Mouse (Mus musculus) limb, embryonic 15.5 days (tissue): ENCODE results near the gene Dtx2. TPM values are rescaled to one million over a fixed set of nuclear protein-coding genes. Genes with fewer than 3 reads are reported as not detected.

Experiments used
- ATAC-seq: fragments of 200-750 bp; cut with Nextera tagmentation; 2 replicates; pipeline ENCODE4 v1.8.0; 2017; ENCODE audit warnings: low read depth, moderate TSS enrichment; ENCODE audit not compliant: insufficient number of reproducible peaks, low FRiP score, low TSS enrichment
- H3K27ac ChIP-seq: fragments of 300-500 bp; sonication (generic); 2 replicates; pipeline ENCODE4 v1.5.1; 2015; ENCODE audit warnings: moderate library complexity, mild to moderate bottlenecking, inconsistent platforms
- H3K27me3 ChIP-seq: fragments of 300-500 bp; sonication (generic); 2 replicates; pipeline ENCODE4 v1.6.1; 2015; ENCODE audit warnings: inconsistent platforms
- H3K36me3 ChIP-seq: fragments of 300-500 bp; sonication (generic); 2 replicates; pipeline ENCODE4 v1.6.1; 2015; ENCODE audit warnings: inconsistent platforms
- H3K4me1 ChIP-seq: fragments of 300-500 bp; sonication (generic); 2 replicates; pipeline ENCODE4 v1.6.1; 2015; ENCODE audit warnings: inconsistent platforms
- H3K4me2 ChIP-seq: fragments of 300-500 bp; sonication (generic); 2 replicates; pipeline ENCODE4 v1.6.1; 2015; ENCODE audit warnings: mild to moderate bottlenecking, inconsistent platforms
- H3K4me3 ChIP-seq: fragments of 300-500 bp; sonication (generic); 2 replicates; pipeline ENCODE4 v1.5.1; 2015; ENCODE audit warnings: mild to moderate bottlenecking, inconsistent platforms
- H3K9ac ChIP-seq: fragments of 300-500 bp; sonication (generic); 2 replicates; pipeline ENCODE4 v1.6.1; 2015; ENCODE audit warnings: inconsistent platforms
- H3K9me3 ChIP-seq: fragments of 300-500 bp; sonication (generic); 2 replicates; pipeline ENCODE4 v1.6.1; 2016; ENCODE audit warnings: inconsistent platforms
- WGBS: fragments of 180-500 bp; shearing (Covaris S2); methylation state at CpG from one replicate; pipeline ENCODE4 v1.1.7; 2015; 5-methylcytosine and 5-hydroxymethylcytosine counted together
- polyA plus RNA-seq: library from polyadenylated mRNA; unstranded; fragments of >200 nt; fragmentation: Nextera tagmentation; extraction: Ambion mirVana; gene quantifications from 2 replicates; pipeline ENCODE4 v1.2.1, GENCODE M21; 2015

The Dtx2 gene
- polyA plus RNA-seq, 1 experiment from 2014 or later: 36.2 TPM

DNA sequence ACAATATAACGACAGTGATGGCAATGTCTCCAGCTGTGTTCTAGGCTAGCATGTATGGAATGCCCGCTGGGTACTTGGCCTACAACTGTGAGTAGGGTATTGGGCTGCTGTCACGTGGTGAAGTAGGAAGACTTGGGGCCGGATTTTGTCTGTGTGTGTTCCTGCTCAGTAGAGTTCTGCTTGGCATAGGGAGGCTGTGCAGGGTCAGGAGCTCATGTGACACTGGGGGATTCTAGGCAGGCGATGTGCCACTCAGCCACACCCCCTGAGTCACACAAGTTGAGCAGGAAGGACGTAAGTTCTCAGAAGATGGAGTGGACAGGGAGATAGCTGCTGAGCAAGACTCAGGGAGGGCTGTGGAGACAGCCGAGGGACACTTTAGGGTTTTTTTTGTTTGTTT is 13.1 kb downstream of the Dtx2 start:
- no peaks in the 10 kb centered on the region for H3K27me3 ChIP-seq
- H3K9ac ChIP-seq: no peak overlapping the region
- no peak for ATAC-seq
- peaks cover 13% of the 10 kb centered on the region; the same call in 1 of the 2 replicates for H3K4me1 ChIP-seq
- no peak overlapping the region for H3K4me2 ChIP-seq
- no peaks in the 10 kb centered on the region for H3K9me3 ChIP-seq
- peaks cover 32% of the 10 kb centered on the region for H3K36me3 ChIP-seq
- H3K27ac ChIP-seq: no peak overlapping the region
- H3K4me3 ChIP-seq: no peak overlapping the region
- WGBS: 81% methylated on average over 7 of the region's 7 CpGs

DNA sequence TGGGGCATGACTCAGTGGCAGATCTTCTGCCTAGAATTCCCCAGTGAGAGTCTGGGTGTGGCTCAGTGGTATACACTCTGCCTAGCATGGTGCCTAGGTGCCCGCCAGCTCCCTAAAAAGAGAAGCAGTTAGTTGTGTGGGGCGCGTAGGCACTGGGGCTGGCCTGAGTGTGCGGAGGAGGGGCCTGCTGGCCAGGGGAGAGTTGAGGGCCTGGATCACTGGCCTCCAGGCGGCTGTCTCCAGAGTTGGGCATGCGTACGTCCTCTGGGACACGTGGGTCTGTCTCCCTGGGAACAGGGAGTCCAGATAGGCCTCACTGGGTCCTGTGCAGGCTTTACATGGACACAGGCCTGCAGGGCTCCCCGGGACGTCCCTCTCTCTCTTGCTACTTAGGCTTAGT is 20.3 kb downstream of the Dtx2 start:
- H3K9ac ChIP-seq: no peak overlapping the region
- peaks cover 33% of the 10 kb centered on the region for H3K4me1 ChIP-seq
- ATAC-seq: no peak
- no peak overlapping the region for H3K4me3 ChIP-seq
- no peak overlapping the region for H3K4me2 ChIP-seq
- H3K36me3 ChIP-seq: peaks cover 48% of the 10 kb centered on the region
- peak overlapping the region; percentile 85 for H3K27ac ChIP-seq
- H3K27me3 ChIP-seq: no peaks in the 10 kb centered on the region
- WGBS: 87% methylated on average over 10 of the region's 10 CpGs
- no peaks in the 10 kb centered on the region for H3K9me3 ChIP-seq

DNA sequence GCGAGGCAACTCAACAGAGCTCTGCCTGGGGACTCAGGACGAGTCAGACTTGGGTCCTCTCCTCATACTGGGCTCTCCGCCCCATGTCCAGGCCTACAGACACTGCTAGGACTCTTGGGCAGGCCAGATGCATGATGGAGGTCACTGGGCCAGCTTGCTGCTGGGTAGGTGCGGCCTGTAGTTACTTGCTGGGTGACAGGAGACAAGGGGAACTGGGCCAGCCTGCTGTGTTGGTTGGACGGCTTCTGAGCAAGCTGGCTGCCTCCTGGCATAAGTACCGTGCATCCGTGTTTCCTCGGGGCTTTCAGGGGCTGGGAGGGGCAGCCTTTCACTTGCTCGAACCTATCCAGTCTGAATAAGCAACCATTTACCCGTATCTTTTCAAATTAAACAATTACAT is 21.0 kb downstream of the Dtx2 start:
- Histone ChIP-seq H3K4me1 (peaks cover 37% of the 10 kb centered on the region), H3K4me3 (no peak overlapping the region), H3K27ac (peak overlapping the region; percentile 85), H3K27me3 (no peaks in the 10 kb centered on the region), H3K9me3 (no peaks in the 10 kb centered on the region), H3K36me3 (peaks cover 47% of the 10 kb centered on the region), H3K4me2 (no peak overlapping the region), H3K9ac (no peak overlapping the region)
- 70% methylated on average over 10 of the region's 10 CpGs for WGBS
- ATAC-seq: no peak

DNA sequence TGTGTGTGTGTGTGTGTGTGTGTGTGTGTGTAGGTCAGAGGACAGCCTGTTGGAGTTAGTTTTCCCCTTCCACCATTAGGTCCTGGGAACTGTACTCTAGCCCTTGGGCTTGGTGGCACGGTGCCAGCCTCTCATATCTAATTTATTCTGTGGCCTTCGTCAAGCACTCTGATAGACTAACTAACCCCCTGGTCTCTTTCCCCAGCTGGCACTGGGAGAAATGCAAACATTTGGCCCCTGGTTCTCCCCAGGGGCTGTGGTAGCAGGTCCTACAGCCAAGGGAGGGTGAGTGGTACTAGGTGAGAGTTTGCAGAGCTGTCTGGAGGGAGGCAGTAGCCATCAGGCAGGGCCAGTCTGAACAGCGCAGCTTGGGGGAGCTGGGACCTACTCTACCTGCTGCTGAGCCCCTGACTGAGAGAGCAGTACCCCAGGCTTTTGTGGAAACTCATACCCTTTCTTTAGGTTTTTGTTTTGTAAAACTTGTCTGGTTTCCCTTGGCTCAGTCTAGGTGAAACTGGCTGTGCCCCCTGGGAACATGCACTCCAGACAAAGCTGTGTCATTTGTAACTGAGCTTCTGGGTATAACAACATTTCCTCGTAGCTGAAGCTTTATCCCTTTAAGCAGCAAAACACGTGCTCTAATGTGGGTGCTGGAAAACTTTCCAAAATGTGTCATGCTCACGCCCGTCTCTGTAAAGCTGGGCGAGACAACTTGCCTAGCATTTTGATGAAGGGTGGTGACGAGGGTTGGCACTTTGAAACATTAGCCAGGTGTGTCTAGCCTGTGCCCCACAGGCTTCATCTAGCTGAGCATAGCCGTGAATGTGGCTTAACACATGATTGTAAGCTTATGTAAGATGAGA is 21.6 kb downstream of the Dtx2 start:
- no peak for ATAC-seq
- H3K36me3 ChIP-seq: peaks cover 44% of the 10 kb centered on the region
- H3K9ac ChIP-seq: no peak overlapping the region
- no peaks in the 10 kb centered on the region for H3K27me3 ChIP-seq
- no peak overlapping the region for H3K4me3 ChIP-seq
- no peaks in the 10 kb centered on the region for H3K9me3 ChIP-seq
- H3K4me1 ChIP-seq: peaks cover 37% of the 10 kb centered on the region
- H3K27ac ChIP-seq: peak overlapping the region; percentile 85
- 47% methylated on average over 10 of the region's 10 CpGs for WGBS
- H3K4me2 ChIP-seq: no peak overlapping the region

- Histone ChIP-seq H3K36me3 (peaks cover 44% of the 10 kb centered on the region), H3K4me2 (no peak overlapping the region), H3K9ac (no peak overlapping the region), H3K4me3 (no peak overlapping the region), H3K27me3 (no peaks in the 10 kb centered on the region), H3K27ac (peak overlapping the region; percentile 47), H3K9me3 (no peaks in the 10 kb centered on the region), H3K4me1 (peaks cover 37% of the 10 kb centered on the region)
- no peak for ATAC-seq
- 77% methylated on average over 6 of the region's 6 CpGs for WGBS
Measured at GRCm38 (mm10) chr5:136017262-136017661, 22.7 kb downstream of the Dtx2 start.

GRCm38 (mm10) chr5:136018726-136019125 is 24.1 kb downstream of the Dtx2 start:
- Histone ChIP-seq H3K27me3 (no peaks in the 10 kb centered on the region), H3K4me3 (no peak overlapping the region), H3K27ac (no peak overlapping the region), H3K36me3 (peaks cover 33% of the 10 kb centered on the region), H3K9ac (no peak overlapping the region), H3K4me1 (peaks cover 37% of the 10 kb centered on the region), H3K9me3 (no peaks in the 10 kb centered on the region), H3K4me2 (no peak overlapping the region)
- ATAC-seq: no peak
- WGBS: 83% methylated on average over 2 of the region's 2 CpGs

- H3K4me1 ChIP-seq: peaks cover 37% of the 10 kb centered on the region
- no peaks in the 10 kb centered on the region for H3K9me3 ChIP-seq
- peaks cover 31% of the 10 kb centered on the region for H3K36me3 ChIP-seq
- no peak overlapping the region for H3K9ac ChIP-seq
- 36% methylated on average over 1 of the region's 1 CpGs for WGBS
- H3K4me2 ChIP-seq: no peak overlapping the region
- H3K4me3 ChIP-seq: no peak overlapping the region
- no peak overlapping the region for H3K27ac ChIP-seq
- H3K27me3 ChIP-seq: no peaks in the 10 kb centered on the region
- no peak for ATAC-seq
Measured at GRCm38 (mm10) chr5:136019907-136020306, 25.3 kb downstream of the Dtx2 start.

GRCm38 (mm10) chr5:136025712-136026111 is 31.1 kb downstream of the Dtx2 start:
- Histone ChIP-seq H3K4me3 (no peak overlapping the region), H3K4me1 (no peaks in the 10 kb centered on the region), H3K9ac (no peak overlapping the region), H3K9me3 (no peaks in the 10 kb centered on the region), H3K27me3 (no peaks in the 10 kb centered on the region), H3K4me2 (no peak overlapping the region), H3K27ac (no peak overlapping the region), H3K36me3 (peaks cover 68% of the 10 kb centered on the region)
- WGBS: 78% methylated on average over 3 of the region's 3 CpGs
- no peak for ATAC-seq

GRCm38 (mm10) chr5:136026859-136027258 is 32.3 kb downstream of the Dtx2 start:
- 90% methylated on average over 9 of the region's 9 CpGs for WGBS
- no peak overlapping the region for H3K9ac ChIP-seq
- no peak overlapping the region for H3K27ac ChIP-seq
- no peaks in the 10 kb centered on the region for H3K27me3 ChIP-seq
- no peak overlapping the region for H3K4me3 ChIP-seq
- ATAC-seq: no peak
- no peak overlapping the region for H3K4me2 ChIP-seq
- H3K4me1 ChIP-seq: no peaks in the 10 kb centered on the region
- H3K9me3 ChIP-seq: no peaks in the 10 kb centered on the region
- H3K36me3 ChIP-seq: peaks cover 73% of the 10 kb centered on the region

DNA sequence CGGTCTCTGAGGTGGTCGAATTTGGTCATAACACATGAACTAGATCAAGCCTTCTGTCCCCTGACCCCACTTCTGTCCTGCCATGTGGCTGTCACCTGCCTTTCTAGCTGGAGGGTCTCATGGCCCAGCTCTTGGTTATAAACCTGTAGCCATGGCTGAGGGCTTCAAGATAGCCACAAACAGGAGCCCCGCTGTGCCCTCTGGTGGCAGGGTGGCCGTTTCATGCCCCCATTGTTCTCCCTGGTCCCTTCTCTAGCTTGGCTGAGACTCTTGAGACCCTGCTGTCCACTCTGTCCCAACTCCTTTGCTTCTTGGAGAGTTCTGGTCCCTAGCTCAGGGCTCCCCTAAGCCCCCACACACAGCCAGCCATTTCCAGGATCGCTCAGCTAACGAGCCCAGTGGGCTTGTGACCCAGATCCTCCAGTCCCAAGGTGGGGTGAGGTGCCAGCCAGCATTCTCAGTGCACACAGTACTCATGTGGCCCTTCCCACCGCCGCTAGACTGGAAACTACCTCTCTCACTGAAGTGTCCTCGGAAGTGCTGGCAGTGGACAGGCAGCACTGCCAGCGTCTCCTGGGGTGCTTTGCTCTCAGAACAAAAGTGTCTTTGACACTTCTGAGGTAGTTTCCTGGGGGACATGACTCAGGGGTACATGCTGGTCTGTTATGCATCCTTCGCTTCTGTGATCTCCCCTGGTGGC is 33.2 kb downstream of the Dtx2 start:
- Histone ChIP-seq H3K4me3 (no peak overlapping the region), H3K4me1 (no peaks in the 10 kb centered on the region), H3K9ac (no peak overlapping the region), H3K27ac (no peak overlapping the region), H3K4me2 (no peak overlapping the region), H3K27me3 (no peaks in the 10 kb centered on the region), H3K36me3 (peaks cover 75% of the 10 kb centered on the region), H3K9me3 (no peaks in the 10 kb centered on the region)
- WGBS: 80% methylated on average over 11 of the region's 11 CpGs
- ATAC-seq: no peak

- H3K4me3 ChIP-seq: no peak overlapping the region
- 71% methylated on average over 4 of the region's 4 CpGs for WGBS
- H3K4me1 ChIP-seq: no peaks in the 10 kb centered on the region
- H3K9ac ChIP-seq: no peak overlapping the region
- no peak overlapping the region for H3K4me2 ChIP-seq
- ATAC-seq: no peak
- H3K27me3 ChIP-seq: no peaks in the 10 kb centered on the region
- H3K9me3 ChIP-seq: no peaks in the 10 kb centered on the region
- H3K27ac ChIP-seq: no peak overlapping the region
- peaks cover 32% of the 10 kb centered on the region for H3K36me3 ChIP-seq
Measured at GRCm38 (mm10) chr5:136034868-136035267, 40.3 kb downstream of the Dtx2 start.

GRCm38 (mm10) chr5:136035285-136035684 is 40.7 kb downstream of the Dtx2 start:
- H3K36me3 ChIP-seq: peaks cover 28% of the 10 kb centered on the region
- ATAC-seq: no peak
- 86% methylated on average over 1 of the region's 1 CpGs for WGBS
- H3K27me3 ChIP-seq: no peaks in the 10 kb centered on the region
- H3K9me3 ChIP-seq: no peaks in the 10 kb centered on the region
- H3K9ac ChIP-seq: no peak overlapping the region
- H3K4me3 ChIP-seq: no peak overlapping the region
- no peak overlapping the region for H3K4me2 ChIP-seq
- no peaks in the 10 kb centered on the region for H3K4me1 ChIP-seq
- H3K27ac ChIP-seq: no peak overlapping the region
